Comparison of ENCODE assay signal across 16 mouse cellular contexts in the genomic region with DNA sequence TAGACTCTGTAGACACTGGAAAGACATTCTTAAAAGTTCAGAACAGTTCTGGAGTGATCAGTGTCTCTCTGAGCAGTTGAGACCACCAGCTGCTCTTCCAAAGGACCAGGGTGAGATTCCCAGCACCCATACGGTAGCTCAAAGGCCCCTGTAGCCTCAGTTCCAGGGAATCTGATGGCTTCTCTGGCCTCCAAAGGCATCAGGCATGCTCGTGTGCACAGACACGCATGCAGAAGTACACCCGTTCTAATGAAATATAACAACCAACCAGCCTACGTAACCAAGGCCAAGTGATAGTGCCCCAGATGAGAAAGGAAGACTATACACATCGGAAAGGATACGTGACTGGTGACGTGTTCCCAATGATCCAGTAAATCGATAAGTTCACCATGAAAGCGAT.
"Had no signal": no experiment of that assay in that cellular context is flagged by ENCODE, and none has a peak within 500 bp of the region (broad histone marks: within the 10 kb centered on the region; RNA-seq: fewer than 3 reads in every experiment).

No protein-coding gene starts in this region.

- DNase-seq: cerebellum, adult 9-10 months; cerebellum, adult 9-11 months; cerebellum, postnatal 10 days; cerebellum, postnatal 14 days; cerebellum, postnatal 25 days; cerebellum, postnatal 36 days; embryo, embryonic 11 days; forebrain, postnatal 0 days; gastrocnemius, adult 2 months; gastrocnemius, postnatal 10 days; gastrocnemius, postnatal 14 days; gastrocnemius, postnatal 25 days; gastrocnemius, postnatal 36 days; heart, adult 11 months; heart, adult 18-20 months; heart, adult 2 months had no signal
